Mouse (Mus musculus): ENCODE data around the gene Tma7.

DNA sequence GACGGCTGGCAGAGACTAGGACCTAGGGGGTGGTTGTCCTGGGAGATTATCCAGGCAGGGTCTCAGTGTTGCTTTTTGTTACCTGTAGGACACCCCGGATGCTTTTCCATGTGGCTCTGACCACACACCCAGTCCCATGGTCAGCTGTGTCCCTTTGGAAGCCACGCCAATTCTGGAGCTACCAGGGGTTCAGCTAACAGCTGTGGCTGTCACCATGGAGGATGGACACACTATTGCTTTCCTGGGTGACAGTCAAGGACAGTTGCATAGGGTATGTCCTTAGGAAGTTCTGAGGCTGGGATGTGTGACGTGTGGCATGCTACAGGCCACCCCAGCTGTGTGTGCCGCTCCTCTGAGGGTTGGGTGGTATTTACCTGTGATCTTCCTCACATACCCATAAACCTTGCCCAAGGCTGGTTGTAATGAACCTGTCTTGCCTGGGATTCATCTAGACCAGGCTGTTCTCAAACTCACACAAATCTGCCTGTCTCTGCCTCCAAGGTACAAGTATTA is 19.6 kb upstream of the Tma7 start:
- TF ChIP-seq CTCF (IDR thresholded peaks at IDR 0.05; ENCODE audit: borderline replicate concordance, insufficient read depth, low read depth, low read length) (no peak), POLR2A (IDR thresholded peaks at IDR 0.05; ENCODE audit: borderline replicate concordance, insufficient read depth, low read length) (no peak)
